Mouse (Mus musculus) thymus, postnatal 14 days (tissue): ENCODE results near the gene Pif1.

Experiments
- DNase-seq: peaks from one replicate; pipeline ENCODE4 v3.0.0; 2021

The Pif1 gene

GRCm38 (mm10) chr9:65641446-65642052, 54.6 kb downstream of the Pif1 start:
- no peak for DNase-seq

DNA sequence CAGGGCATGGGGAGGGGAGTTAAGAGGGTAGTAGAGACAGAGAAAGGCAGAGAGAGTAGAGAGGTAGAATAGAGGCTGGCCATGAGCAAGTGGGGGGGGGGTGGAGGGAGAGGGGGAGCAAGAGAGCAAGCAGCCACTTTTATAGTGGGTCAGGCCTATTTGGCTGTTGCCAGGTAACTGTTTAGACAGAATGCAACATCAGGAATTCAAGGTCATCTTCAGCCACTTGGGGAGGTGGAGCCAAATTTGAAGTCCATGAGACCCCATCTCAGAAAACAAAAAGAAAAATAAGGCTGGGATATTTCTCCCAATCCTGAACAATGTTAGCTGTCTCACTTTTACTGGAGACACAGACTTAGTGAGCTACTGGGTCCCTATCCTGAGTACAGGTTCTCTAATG, 55.6 kb downstream of the Pif1 start:
- DNase-seq = no peak

DNA sequence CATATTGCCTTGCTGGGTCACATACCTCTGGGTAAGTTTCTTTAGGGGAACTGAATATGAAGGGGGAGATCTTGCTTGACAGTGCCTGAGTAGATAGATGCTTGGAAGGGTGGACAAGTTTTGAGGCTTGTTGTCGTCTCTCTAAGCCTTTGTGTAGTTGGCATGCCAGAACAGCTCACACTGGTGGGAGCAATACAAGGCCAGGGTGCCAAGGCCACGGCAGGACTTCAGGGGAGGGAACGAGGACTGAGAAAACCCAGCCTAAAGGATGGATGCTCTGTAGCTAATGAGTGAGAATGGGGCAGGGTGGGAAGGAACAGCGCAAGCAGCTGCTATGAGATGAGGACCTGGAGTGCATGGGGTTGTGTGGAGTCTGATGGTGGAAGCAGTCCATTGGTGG, 58.0 kb downstream of the Pif1 start:
- no peak for DNase-seq
